Mouse (Mus musculus) neural tube, embryonic 11.5 days (tissue): ENCODE data around the gene LTO1. TPM values are rescaled to one million over a fixed set of nuclear protein-coding genes. Genes with fewer than 3 reads are reported as not detected.
"Not testable (repeated sequence)": the region's sequence is repeated elsewhere in the genome, so short reads cannot be mapped to it uniquely, and the experiment has no call there.

Source experiments
- ATAC-seq: fragments of 200-750 bp; cut with Nextera tagmentation; 2 replicates; pipeline ENCODE4 v1.8.0; 2017; ENCODE audit warnings: moderate number of reproducible peaks, mild to moderate bottlenecking, moderate TSS enrichment, moderate library complexity; ENCODE audit not compliant: insufficient read depth, low FRiP score, low TSS enrichment
- DNase-seq: peaks from one replicate; pipeline ENCODE4 v3.0.0-alpha.2; 2015; ENCODE audit warnings: low spot score
- H3K27ac ChIP-seq: fragments of 300-500 bp; sonication (generic); 2 replicates; pipeline ENCODE4 v1.5.1; 2014; ENCODE audit warnings: low read depth, mild to moderate bottlenecking, low read length
- H3K27me3 ChIP-seq: fragments of 300-500 bp; sonication (generic); 2 replicates; pipeline ENCODE4 v1.6.1; 2014; ENCODE audit warnings: mild to moderate bottlenecking, low read length, mixed read lengths; ENCODE audit not compliant: control insufficient read depth, insufficient read depth
- H3K36me3 ChIP-seq: fragments of 300-500 bp; sonication (generic); 2 replicates; pipeline ENCODE4 v1.6.1; 2014; ENCODE audit warnings: mild to moderate bottlenecking, low read length, moderate library complexity, mixed read lengths; ENCODE audit not compliant: control insufficient read depth, insufficient read depth
- H3K4me1 ChIP-seq: fragments of 300-500 bp; sonication (generic); 2 replicates; pipeline ENCODE4 v1.6.1; 2014; ENCODE audit warnings: low read length, mixed read lengths; ENCODE audit not compliant: control insufficient read depth, insufficient read depth
- H3K4me2 ChIP-seq: fragments of 300-500 bp; sonication (generic); 2 replicates; pipeline ENCODE4 v1.6.1; 2014; ENCODE audit warnings: low read depth, mild to moderate bottlenecking, moderate library complexity
- H3K4me3 ChIP-seq: fragments of 300-500 bp; sonication (generic); 2 replicates; pipeline ENCODE4 v1.5.1; 2014; ENCODE audit warnings: low read depth, low read length
- H3K9ac ChIP-seq: fragments of 300-500 bp; sonication (generic); 2 replicates; pipeline ENCODE4 v1.6.1; 2014; ENCODE audit warnings: mild to moderate bottlenecking, low read length
- H3K9me3 ChIP-seq: fragments of 300-500 bp; sonication (generic); 2 replicates; pipeline ENCODE4 v1.6.1; 2016; ENCODE audit warnings: low read length; ENCODE audit not compliant: control insufficient read depth
- WGBS: fragments of 180-500 bp; shearing (Covaris S2); extraction: QIAGEN DNeasy Blood & Tissue Kit; methylation state at CpG from one replicate; pipeline ENCODE4 v1.1.7; 2014; 5-methylcytosine and 5-hydroxymethylcytosine counted together
- polyA plus RNA-seq: library from polyadenylated mRNA; unstranded; fragments of >200 nt; fragmentation: Nextera tagmentation; extraction: Ambion mirVana; gene quantifications from 2 replicates; pipeline ENCODE4 v1.2.1, GENCODE M21; 2014

The LTO1 gene
- polyA plus RNA-seq, 1 experiment from 2014 or later = 29.1 TPM

DNA sequence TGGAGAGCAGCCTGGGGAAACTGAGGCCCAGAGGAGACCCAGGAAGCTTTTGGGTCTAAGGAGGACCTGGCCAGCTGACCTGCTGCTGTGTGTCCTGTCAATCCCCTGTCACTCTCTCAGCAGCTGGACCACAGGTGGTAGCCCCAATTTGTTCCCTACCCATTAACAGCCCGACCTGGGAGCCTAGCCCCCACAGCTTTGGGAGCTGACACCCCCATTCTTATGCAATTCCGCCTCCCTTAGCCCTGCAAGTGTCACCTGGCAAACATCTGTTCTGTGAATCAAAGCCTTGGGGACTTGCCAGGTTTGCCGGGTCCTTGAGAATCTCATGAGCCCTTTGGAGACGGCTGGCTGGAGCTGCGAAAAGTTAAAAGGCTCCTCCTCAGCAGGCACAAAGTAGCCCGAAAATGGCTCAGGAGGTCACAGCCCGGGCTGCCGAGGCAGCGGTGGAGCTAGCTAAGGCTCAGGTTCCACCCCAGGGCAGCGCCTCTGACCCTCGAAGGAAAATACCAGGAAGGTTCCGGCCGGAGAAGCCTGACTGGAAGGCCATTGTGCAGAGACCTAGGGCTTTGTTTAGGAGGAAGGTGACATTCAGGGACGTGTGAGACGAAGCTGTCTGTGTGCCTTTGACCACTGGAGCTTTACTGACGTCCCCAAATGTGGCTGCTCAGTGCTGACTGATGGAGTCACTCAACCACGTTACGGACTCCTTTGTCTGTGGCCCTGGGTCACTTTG, 26.2 kb upstream of the LTO1 start:
- no peak for DNase-seq
- H3K27me3 ChIP-seq = no peaks in the 10 kb centered on the region

GRCm38 (mm10) chr7:144890661-144891060, 24.2 kb upstream of the LTO1 start:
- not testable (repeated sequence) for DNase-seq, H3K4me2 ChIP-seq, H3K9me3 ChIP-seq, H3K4me3 ChIP-seq, H3K36me3 ChIP-seq, H3K9ac ChIP-seq, H3K4me1 ChIP-seq, ATAC-seq, H3K27ac ChIP-seq
- H3K27me3 ChIP-seq = peaks cover 11% of the 10 kb centered on the region
- 100% methylated on average over 1 of the region's 1 CpGs for WGBS

More for the DNA sequence above, 26.2 kb upstream of the LTO1 start:
- no peaks in the 10 kb centered on the region for H3K36me3 ChIP-seq
- no peak overlapping the region for H3K4me3 ChIP-seq
- no peaks in the 10 kb centered on the region for H3K9me3 ChIP-seq
- no peak overlapping the region for H3K9ac ChIP-seq
- H3K4me2 ChIP-seq = no peak overlapping the region
- WGBS = 6% methylated on average over 18 of the region's 18 CpGs
- H3K4me1 ChIP-seq = no peaks in the 10 kb centered on the region
- ATAC-seq = no peak
- no peak overlapping the region for H3K27ac ChIP-seq

- no peaks in the 10 kb centered on the region for H3K36me3 ChIP-seq
- H3K4me2 ChIP-seq = no peak overlapping the region
- H3K27ac ChIP-seq = no peak overlapping the region
- DNase-seq = no peak
- no peak overlapping the region for H3K9ac ChIP-seq
- no peaks in the 10 kb centered on the region for H3K9me3 ChIP-seq
- H3K27me3 ChIP-seq = peaks cover 21% of the 10 kb centered on the region
- ATAC-seq = no peak
- no peak overlapping the region for H3K4me3 ChIP-seq
- peaks cover 8% of the 10 kb centered on the region for H3K4me1 ChIP-seq
- WGBS = 67% methylated on average over 2 of the region's 2 CpGs
Observed at GRCm38 (mm10) chr7:144891863-144892262, 23.0 kb upstream of the LTO1 start.

GRCm38 (mm10) chr7:144892322-144892721, 22.6 kb upstream of the LTO1 start:
- H3K27ac ChIP-seq = no peak overlapping the region
- ATAC-seq (no peak), DNase-seq (no peak)
- WGBS = 61% methylated on average over 6 of the region's 6 CpGs
- H3K9me3 ChIP-seq = no peaks in the 10 kb centered on the region
- H3K36me3 ChIP-seq = no peaks in the 10 kb centered on the region
- peaks cover 25% of the 10 kb centered on the region for H3K27me3 ChIP-seq
- H3K4me1 ChIP-seq = peaks cover 8% of the 10 kb centered on the region
- no peak overlapping the region for H3K9ac ChIP-seq
- no peak overlapping the region for H3K4me2 ChIP-seq
- no peak overlapping the region for H3K4me3 ChIP-seq

DNA sequence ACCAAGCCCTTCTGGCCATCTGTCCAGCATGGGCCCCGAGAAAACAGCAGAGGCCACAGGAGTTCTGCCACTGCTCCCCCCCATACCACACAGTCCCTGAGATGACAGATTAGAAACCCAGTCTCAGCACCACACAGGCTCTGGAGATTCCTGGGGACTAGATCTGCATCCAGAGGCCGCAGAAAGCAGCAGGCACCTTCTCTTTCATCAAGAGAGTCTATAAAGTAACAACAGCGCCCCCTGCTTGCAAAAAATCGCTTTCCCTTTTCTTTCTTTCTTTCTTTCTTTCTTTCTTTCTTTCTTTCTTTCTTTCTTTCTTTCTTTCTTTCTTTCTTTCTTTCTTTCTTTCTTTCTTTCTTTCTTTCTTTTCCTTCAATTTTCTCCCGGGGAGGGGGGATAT, 20.7 kb upstream of the LTO1 start:
- DNase-seq = peak; percentile 59

DNA sequence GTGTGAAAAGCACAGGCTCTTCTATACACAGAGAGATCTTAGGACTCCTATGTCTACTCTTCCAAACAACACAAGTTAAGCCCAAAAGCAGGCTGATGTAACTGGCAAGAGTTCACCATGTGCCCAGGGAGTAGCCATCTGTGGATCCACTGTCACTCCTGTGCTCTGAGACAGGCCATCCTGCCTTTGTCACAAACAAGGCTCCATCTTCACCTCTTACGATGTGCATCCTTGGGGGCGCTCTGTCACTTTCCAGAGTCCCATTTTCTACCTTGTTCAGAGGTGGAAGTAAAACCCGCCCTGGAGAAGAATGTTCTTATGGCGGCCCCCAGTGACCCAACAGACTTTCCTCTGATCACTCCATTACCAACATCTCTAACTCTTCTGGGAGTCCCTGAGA, 20.2 kb upstream of the LTO1 start:
- no peaks in the 10 kb centered on the region for H3K36me3 ChIP-seq
- WGBS = 4% methylated on average over 4 of the region's 4 CpGs
- DNase-seq (peak; percentile 29), ATAC-seq (no peak)
- H3K4me2 ChIP-seq = peak overlapping the region; percentile 79
- no peaks in the 10 kb centered on the region for H3K9me3 ChIP-seq
- no peak overlapping the region for H3K27ac ChIP-seq
- no peak overlapping the region for H3K9ac ChIP-seq
- peaks cover 42% of the 10 kb centered on the region for H3K27me3 ChIP-seq
- no peak overlapping the region for H3K4me3 ChIP-seq
- H3K4me1 ChIP-seq = peaks cover 8% of the 10 kb centered on the region

More for the DNA sequence above, 20.7 kb upstream of the LTO1 start:
- H3K36me3 ChIP-seq = no peaks in the 10 kb centered on the region
- H3K4me3 ChIP-seq = no peak overlapping the region
- whole genome bisulfite sequencing = 2% methylated on average over 5 of the region's 5 CpGs
- H3K9me3 ChIP-seq = no peaks in the 10 kb centered on the region
- ATAC-seq = no peak
- H3K27ac ChIP-seq = no peak overlapping the region
- peaks cover 8% of the 10 kb centered on the region for H3K4me1 ChIP-seq
- no peak overlapping the region for H3K9ac ChIP-seq
- peaks cover 40% of the 10 kb centered on the region for H3K27me3 ChIP-seq
- H3K4me2 ChIP-seq = no peak overlapping the region

DNA sequence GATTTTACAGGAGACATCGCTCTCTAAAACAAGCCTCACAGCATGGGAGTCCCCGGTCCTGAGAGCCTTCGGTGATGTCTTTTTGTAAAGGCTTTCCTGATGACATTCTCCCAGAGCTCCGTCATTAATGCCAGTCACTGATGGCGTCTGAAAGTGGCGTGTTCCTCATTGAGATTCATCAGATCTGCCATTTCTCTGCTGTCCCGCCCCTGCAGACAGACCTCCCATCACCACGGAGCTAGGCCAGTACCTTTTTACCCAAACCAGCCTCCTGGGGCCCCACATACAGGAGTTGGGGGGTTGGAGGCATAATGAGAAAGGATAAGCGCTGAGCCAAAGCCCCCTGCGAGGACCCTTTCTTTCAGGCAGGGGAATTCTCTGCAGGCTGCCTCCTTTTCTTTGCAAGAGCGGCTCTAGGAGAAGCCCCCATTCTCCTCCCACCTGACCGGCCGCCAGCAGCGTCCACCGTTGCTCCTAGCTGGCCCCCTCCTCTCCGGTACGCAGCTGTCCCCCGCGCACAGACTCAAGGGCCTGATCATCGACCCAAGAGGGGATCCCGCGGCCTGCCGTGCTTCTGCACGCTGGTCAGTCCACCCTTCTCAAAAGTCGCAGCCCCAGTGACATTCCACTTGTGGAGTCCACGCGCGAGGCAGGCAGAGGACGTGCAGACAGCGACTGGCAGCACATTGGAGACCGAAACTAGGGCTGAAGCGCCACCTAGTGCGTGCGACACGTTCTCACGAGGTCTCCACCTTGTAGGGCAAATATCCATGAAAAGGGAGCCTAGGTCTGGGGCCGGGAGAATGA, 19.4 kb upstream of the LTO1 start:
- Histone ChIP-seq H3K4me2 (peak overlapping the region; percentile 79), H3K9me3 (no peaks in the 10 kb centered on the region), H3K4me1 (peaks cover 8% of the 10 kb centered on the region), H3K9ac (peak overlapping the region; percentile 59), H3K27ac (peak overlapping the region; percentile 28), H3K27me3 (peaks cover 42% of the 10 kb centered on the region), H3K4me3 (peak overlapping the region; percentile 41), H3K36me3 (no peaks in the 10 kb centered on the region)
- DNase-seq (peak; percentile 86), ATAC-seq (peak; percentile 76)
- under 1% methylated on average over 37 of the region's 37 CpGs for WGBS

GRCm38 (mm10) chr7:144896294-144897218, 18.3 kb upstream of the LTO1 start, which contains the start of gene Fgf15:
TSS of gene Fgf15 (plus strand) at chr7:144896531.
- Histone ChIP-seq H3K4me2 (peak within 1 kb of the TSS; percentile 79), H3K9ac (peak within 1 kb of the TSS; percentile 59), H3K4me3 (peak within 1 kb of the TSS; percentile 41), H3K36me3 (no peaks in the 10 kb centered on the region), H3K27me3 (peaks cover 42% of the 10 kb centered on the region), H3K9me3 (no peaks in the 10 kb centered on the region), H3K27ac (peak within 1 kb of the TSS; percentile 28), H3K4me1 (peaks cover 8% of the 10 kb centered on the region)
- ATAC-seq (peak; percentile 46), DNase-seq (peak; percentile 53)
- under 1% methylated on average over 64 of the region's 65 CpGs for WGBS
